Mouse (Mus musculus) heart, embryonic 16.5 days (tissue): ENCODE results near the gene Rpl13a. TPM values are rescaled to one million over a fixed set of nuclear protein-coding genes. Genes with fewer than 3 reads are reported as not detected.
A peak's percentile ranks its signal among the peaks of the same experiment; 100 is the strongest.

Experiments used
- ATAC-seq: fragments of 200-750 bp; cut with Nextera tagmentation; replicated peaks from 2 replicates; pipeline ENCODE4 v1.8.0; 2017; ENCODE audit warnings: moderate number of reproducible peaks; ENCODE audit not compliant: insufficient read depth, low FRiP score; ENCODE audit errors: extremely low read depth
- H3K27ac ChIP-seq: fragments of 300-500 bp; sonication (generic); 2 replicates; pipeline ENCODE4 v1.5.1; 2014; ENCODE audit warnings: mild to moderate bottlenecking, low read length, control low read depth, moderate library complexity
- H3K27me3 ChIP-seq: fragments of 300-500 bp; sonication (generic); 2 replicates; pipeline ENCODE4 v1.6.1; 2014; ENCODE audit warnings: low read length, mixed read lengths; ENCODE audit not compliant: control insufficient read depth, insufficient read depth
- H3K36me3 ChIP-seq: fragments of 300-500 bp; sonication (generic); 2 replicates; pipeline ENCODE4 v1.6.1; 2014; ENCODE audit not compliant: control insufficient read depth, insufficient read depth
- H3K4me1 ChIP-seq: fragments of 300-500 bp; sonication (generic); 2 replicates; pipeline ENCODE4 v1.6.1; 2014; ENCODE audit warnings: low read length, mixed read lengths; ENCODE audit not compliant: control insufficient read depth, insufficient read depth
- H3K4me2 ChIP-seq: fragments of 300-500 bp; sonication (generic); 2 replicates; pipeline ENCODE4 v1.6.1; 2014; ENCODE audit warnings: low read depth, mild to moderate bottlenecking, control low read depth, low read length
- H3K4me3 ChIP-seq: fragments of 300-500 bp; sonication (generic); 2 replicates; pipeline ENCODE4 v1.5.1; 2014; ENCODE audit warnings: mild to moderate bottlenecking, control low read depth, low read length
- H3K9ac ChIP-seq: fragments of 300-500 bp; sonication (generic); 2 replicates; pipeline ENCODE4 v1.6.1; 2014; ENCODE audit warnings: low read length, control low read depth
- H3K9me3 ChIP-seq: fragments of 300-500 bp; sonication (generic); replicated peaks from 2 replicates; pipeline ENCODE4 v1.6.1; 2016; ENCODE audit warnings: low read length; ENCODE audit not compliant: control insufficient read depth
- WGBS: fragments of 180-500 bp; shearing (Covaris S2); extraction: QIAGEN DNeasy Blood & Tissue Kit; methylation state at CpG from one replicate; pipeline ENCODE4 v1.1.7; 2014; 5-methylcytosine and 5-hydroxymethylcytosine counted together
- polyA plus RNA-seq: library from polyadenylated mRNA; unstranded; fragments of >200 nt; fragmentation: Nextera tagmentation; extraction: Ambion mirVana; gene quantifications from 2 replicates; pipeline ENCODE4 v1.2.1, GENCODE M21; 2015

Rpl13a gene
- polyA plus RNA-seq, 1 experiment from 2014 or later = 727 TPM

DNA sequence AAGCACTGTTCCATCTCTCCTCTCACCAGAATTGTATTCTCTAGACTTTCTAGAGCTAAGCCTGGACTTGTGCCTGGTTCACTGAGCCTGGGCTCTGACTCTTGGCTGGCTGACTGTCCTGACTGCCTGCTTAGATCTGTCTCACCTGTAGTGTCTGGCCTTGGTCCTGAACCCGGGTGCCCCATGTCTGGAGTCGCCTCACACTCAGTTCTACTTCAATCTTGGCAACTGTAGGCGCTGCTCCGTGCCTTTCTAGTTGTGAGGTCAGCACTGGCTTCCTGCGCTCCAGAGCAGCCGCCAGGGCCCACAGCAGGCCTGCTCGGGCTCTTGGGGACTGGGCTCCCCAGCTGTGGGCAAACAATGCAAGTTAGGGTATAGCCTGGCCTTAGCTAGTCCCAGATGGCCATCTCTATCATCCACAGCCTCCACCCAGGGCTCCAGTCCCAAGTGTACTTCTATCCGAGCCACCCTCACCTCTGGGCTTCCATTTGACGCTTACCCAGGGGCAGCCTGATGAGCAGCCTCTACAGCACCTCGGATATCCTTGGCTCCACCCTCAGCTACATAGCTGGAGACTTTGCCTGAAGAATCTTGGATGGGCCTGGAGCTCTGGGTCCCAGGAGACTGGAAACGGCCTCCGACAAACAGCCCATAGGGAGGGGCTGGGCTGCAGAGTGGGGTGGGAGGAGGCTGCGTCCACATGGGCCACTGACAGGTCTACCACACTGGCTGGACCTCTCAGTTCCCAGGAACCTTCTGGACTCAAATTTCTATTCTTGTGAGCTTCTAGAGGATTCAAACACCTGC, 16.0 kb upstream of the Rpl13a start:
- no peak overlapping the region for H3K4me2 ChIP-seq
- 84% methylated on average over 13 of the region's 13 CpGs for WGBS
- no peaks in the 10 kb centered on the region for H3K36me3 ChIP-seq
- H3K9ac ChIP-seq = no peak overlapping the region
- no peaks in the 10 kb centered on the region for H3K9me3 ChIP-seq
- no peak overlapping the region for H3K27ac ChIP-seq
- no peak for ATAC-seq
- H3K4me3 ChIP-seq = no peak overlapping the region
- no peaks in the 10 kb centered on the region for H3K27me3 ChIP-seq
- H3K4me1 ChIP-seq = peaks cover 1% of the 10 kb centered on the region; the same call in 1 of the 2 replicates

DNA sequence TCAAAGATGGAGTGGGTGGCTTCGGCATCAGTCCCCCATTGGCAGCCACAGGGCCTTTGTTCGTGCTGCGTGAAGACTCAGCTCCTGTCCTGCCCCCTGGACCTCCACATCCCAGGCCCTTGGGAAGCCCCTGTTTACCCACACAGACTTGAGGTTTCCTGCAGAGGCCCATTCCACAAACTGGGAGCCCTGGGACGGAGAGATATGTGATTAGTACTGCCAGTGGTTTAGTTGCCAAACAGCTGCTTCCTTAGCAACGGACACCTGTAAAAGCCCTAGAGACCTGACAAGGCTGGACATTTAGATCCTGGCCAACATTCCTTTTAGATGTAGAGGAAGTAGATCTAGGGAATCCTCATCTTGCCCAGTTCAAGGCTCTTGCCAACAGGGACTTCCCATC, 13.4 kb upstream of the Rpl13a start:
- H3K36me3 ChIP-seq = no peaks in the 10 kb centered on the region
- H3K9ac ChIP-seq = no peak overlapping the region
- peak overlapping the region; percentile 19; the same call in 1 of the 2 replicates for H3K27ac ChIP-seq
- 86% methylated on average over 5 of the region's 5 CpGs for WGBS
- H3K9me3 ChIP-seq = no peaks in the 10 kb centered on the region
- ATAC-seq = no peak
- H3K4me2 ChIP-seq = no peak overlapping the region
- peaks cover 7% of the 10 kb centered on the region; the same call in 1 of the 2 replicates for H3K4me1 ChIP-seq
- no peaks in the 10 kb centered on the region for H3K27me3 ChIP-seq
- H3K4me3 ChIP-seq = no peak overlapping the region

DNA sequence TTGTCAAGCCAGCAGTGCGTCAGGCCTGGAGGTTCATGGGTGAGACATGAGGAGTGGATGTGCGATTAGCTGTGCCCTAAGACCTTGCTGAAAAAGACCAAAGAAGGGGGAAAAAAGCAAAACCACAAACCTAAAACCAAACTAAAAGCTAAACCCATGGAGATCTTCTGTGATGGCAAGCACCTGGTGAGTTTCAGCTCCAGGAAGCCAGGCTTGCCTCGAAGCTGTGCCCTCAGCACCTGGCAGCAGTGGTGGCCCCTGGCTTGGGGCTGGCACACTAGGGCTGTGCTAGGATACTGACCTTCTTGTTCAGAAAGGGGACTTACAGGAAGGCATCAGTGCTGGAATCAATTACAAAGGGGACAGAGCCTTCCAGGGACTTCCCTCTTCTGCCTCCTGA, 12.8 kb upstream of the Rpl13a start:
- H3K27ac ChIP-seq = no peak overlapping the region
- H3K9ac ChIP-seq = no peak overlapping the region
- no peak overlapping the region for H3K4me2 ChIP-seq
- ATAC-seq = no peak
- peaks cover 7% of the 10 kb centered on the region; the same call in 1 of the 2 replicates for H3K4me1 ChIP-seq
- no peaks in the 10 kb centered on the region for H3K9me3 ChIP-seq
- H3K4me3 ChIP-seq = no peak overlapping the region
- 81% methylated on average over 3 of the region's 3 CpGs for WGBS
- no peaks in the 10 kb centered on the region for H3K36me3 ChIP-seq
- H3K27me3 ChIP-seq = no peaks in the 10 kb centered on the region

DNA sequence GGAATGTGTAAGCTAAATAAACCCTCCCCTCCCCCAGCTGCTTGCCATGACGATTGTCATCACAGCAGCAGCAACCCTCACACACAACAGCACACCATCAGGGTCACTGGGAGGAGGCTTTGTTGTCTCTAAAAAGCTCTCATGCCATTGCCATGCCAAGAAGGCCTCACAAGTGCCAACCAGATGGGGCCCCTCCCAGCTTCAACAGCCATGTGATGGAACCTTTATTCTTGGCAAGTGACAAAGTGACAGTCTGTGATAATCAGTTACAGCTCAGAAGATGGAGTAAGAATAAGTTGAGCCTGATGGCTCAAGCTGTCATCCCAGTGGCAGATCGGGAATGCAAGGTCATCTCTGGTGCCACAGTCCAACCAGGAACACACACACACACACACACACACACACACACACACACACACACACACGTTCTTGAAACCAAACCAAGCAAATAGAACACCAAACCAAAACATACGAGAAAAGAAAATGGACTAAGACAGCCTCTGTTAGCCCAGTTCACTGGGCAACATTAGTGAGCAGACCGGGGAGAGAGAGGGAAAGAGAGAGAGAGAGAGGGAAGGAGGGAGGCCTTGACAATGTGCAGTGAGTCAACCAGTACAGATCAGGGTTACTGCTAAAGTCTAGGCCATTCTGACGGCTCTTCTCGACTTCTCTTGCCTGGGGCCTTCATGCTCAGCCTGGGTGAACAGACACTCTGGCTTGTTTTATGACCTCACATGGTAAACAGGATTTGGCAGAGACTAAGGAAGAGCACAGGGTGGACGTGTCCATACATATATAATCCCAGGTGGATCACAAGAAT, 11.6 kb upstream of the Rpl13a start:
- H3K9me3 ChIP-seq = no peaks in the 10 kb centered on the region
- H3K4me3 ChIP-seq = no peak overlapping the region
- ATAC-seq = no peak
- WGBS = 64% methylated on average over 8 of the region's 8 CpGs
- H3K36me3 ChIP-seq = no peaks in the 10 kb centered on the region
- peaks cover 10% of the 10 kb centered on the region; the same call in 1 of the 2 replicates for H3K4me1 ChIP-seq
- H3K9ac ChIP-seq = no peak overlapping the region
- no peak overlapping the region for H3K27ac ChIP-seq
- no peak overlapping the region for H3K4me2 ChIP-seq
- H3K27me3 ChIP-seq = no peaks in the 10 kb centered on the region

GRCm38 (mm10) chr7:45138403-45138802, 9.8 kb upstream of the Rpl13a start:
- H3K27me3 ChIP-seq = no peaks in the 10 kb centered on the region
- H3K4me2 ChIP-seq = no peak overlapping the region
- no peak overlapping the region for H3K27ac ChIP-seq
- H3K4me3 ChIP-seq = no peak overlapping the region
- WGBS = 82% methylated on average over 1 of the region's 1 CpGs
- no peak overlapping the region for H3K9ac ChIP-seq
- no peak for ATAC-seq
- no peaks in the 10 kb centered on the region for H3K36me3 ChIP-seq
- peaks cover 14% of the 10 kb centered on the region; the same call in 1 of the 2 replicates for H3K4me1 ChIP-seq
- H3K9me3 ChIP-seq = no peaks in the 10 kb centered on the region

- H3K9ac ChIP-seq = no peak overlapping the region
- WGBS = 61% methylated on average over 12 of the region's 12 CpGs
- H3K27ac ChIP-seq = no peak overlapping the region
Observed at GRCm38 (mm10) chr7:45137171-45138006, 8.8 kb upstream of the Rpl13a start.

GRCm38 (mm10) chr7:45135993-45136567, 7.5 kb upstream of the Rpl13a start, which contains the start of the genes Gm45713 and Flt3l:
Gene Gm45713 (minus strand): TSS chr7:45136231.
Gene Flt3l (minus strand): TSS chr7:45136432.
- H3K9ac ChIP-seq = peak within 1 kb of the TSS; percentile 78
- H3K27me3 ChIP-seq = no peaks in the 10 kb centered on the region
- no peaks in the 10 kb centered on the region for H3K36me3 ChIP-seq
- peak; percentile 85 for ATAC-seq
- H3K4me2 ChIP-seq = peak within 1 kb of the TSS; percentile 79
- no peaks in the 10 kb centered on the region for H3K9me3 ChIP-seq
- H3K4me3 ChIP-seq = peak within 1 kb of the TSS; percentile 66
- WGBS = under 1% methylated on average over 29 of the region's 29 CpGs
- H3K27ac ChIP-seq = peak within 1 kb of the TSS; percentile 62
- peaks cover 14% of the 10 kb centered on the region; the same call in 1 of the 2 replicates for H3K4me1 ChIP-seq

More at GRCm38 (mm10) chr7:45137171-45138006, 8.8 kb upstream of the Rpl13a start:
- Histone ChIP-seq H3K4me1 (peaks cover 14% of the 10 kb centered on the region; the same call in 1 of the 2 replicates), H3K36me3 (no peaks in the 10 kb centered on the region), H3K27me3 (no peaks in the 10 kb centered on the region), H3K4me3 (no peak overlapping the region), H3K9me3 (no peaks in the 10 kb centered on the region), H3K4me2 (no peak overlapping the region)
- no peak for ATAC-seq

DNA sequence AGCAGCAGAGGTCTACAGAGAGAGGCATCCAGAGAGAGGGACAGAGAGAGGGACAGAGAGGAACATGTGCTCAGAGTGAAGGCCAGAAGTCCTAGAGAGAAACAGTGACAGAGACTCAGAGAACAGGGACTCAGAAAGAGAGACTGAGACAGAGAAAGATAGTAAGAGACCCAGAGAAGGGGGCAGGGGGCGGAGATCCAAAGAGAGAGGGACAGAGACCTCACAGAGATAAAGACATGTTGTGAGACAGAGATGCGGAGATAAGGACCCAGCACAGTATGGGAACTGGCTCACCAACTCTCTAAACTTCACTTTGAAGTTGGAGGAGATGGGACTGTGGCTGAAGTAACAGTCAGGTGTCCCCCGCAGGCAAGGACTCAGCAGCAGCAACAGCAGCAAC, 6.8 kb upstream of the Rpl13a start:
- Histone ChIP-seq H3K36me3 (no peaks in the 10 kb centered on the region), H3K4me3 (peak overlapping the region; percentile 66; the same call in 1 of the 2 replicates), H3K27ac (no peak overlapping the region), H3K4me1 (peaks cover 14% of the 10 kb centered on the region; the same call in 1 of the 2 replicates), H3K9me3 (no peaks in the 10 kb centered on the region), H3K9ac (no peak overlapping the region; the same call in none of the 2 replicates), H3K27me3 (no peaks in the 10 kb centered on the region), H3K4me2 (peak overlapping the region; percentile 79)
- no peak for ATAC-seq
- WGBS = 59% methylated on average over 3 of the region's 3 CpGs
